Mouse (Mus musculus) heart, postnatal 0 days (tissue): ENCODE measurements at regions not wholly inside any gene's neighbourhood (a gene's known extent, or its start where the extent isn't known, plus 50 kb on each side); places are given as distances from the start of the nearest gene placed in this dataset.

Experiments used
- ATAC-seq: fragments of 200-750 bp; cut with Nextera tagmentation; 2 replicates; pipeline ENCODE4 v1.8.0; 2017; ENCODE audit warnings: low read depth, moderate number of reproducible peaks, moderate library complexity; ENCODE audit not compliant: insufficient read depth
- DNase-seq: peaks from one replicate; pipeline ENCODE4 v3.0.0-alpha.2; 2016; ENCODE audit warnings: low spot score
- H3K27ac ChIP-seq: fragments of 300-500 bp; sonication (generic); 2 replicates; pipeline ENCODE4 v1.5.1; 2014; ENCODE audit warnings: low read depth, mild to moderate bottlenecking
- H3K27me3 ChIP-seq: fragments of 300-500 bp; sonication (generic); 2 replicates; pipeline ENCODE4 v1.6.1; 2014; ENCODE audit warnings: low read length, mixed read lengths; ENCODE audit not compliant: control insufficient read depth, insufficient read depth
- H3K36me3 ChIP-seq: fragments of 300-500 bp; sonication (generic); replicated peaks from 2 replicates; pipeline ENCODE4 v1.6.1; 2014; ENCODE audit warnings: low read length, mixed read lengths; ENCODE audit not compliant: control insufficient read depth, insufficient read depth
- H3K4me1 ChIP-seq: fragments of 300-500 bp; sonication (generic); 2 replicates; pipeline ENCODE4 v1.6.1; 2014; ENCODE audit warnings: antibody characterized with exemption; ENCODE audit not compliant: control insufficient read depth, insufficient read depth
- H3K4me2 ChIP-seq: fragments of 300-500 bp; sonication (generic); 2 replicates; pipeline ENCODE4 v1.6.1; 2014; ENCODE audit warnings: low read depth, mild to moderate bottlenecking, low read length, moderate library complexity
- H3K4me3 ChIP-seq: fragments of 300-500 bp; sonication (generic); 2 replicates; pipeline ENCODE4 v1.5.1; 2014; ENCODE audit warnings: low read depth, low read length
- H3K9ac ChIP-seq: fragments of 300-500 bp; sonication (generic); replicated peaks from 2 replicates; pipeline ENCODE4 v1.6.1; 2014; ENCODE audit warnings: low read depth, low read length, mixed read lengths
- H3K9me3 ChIP-seq: fragments of 300-500 bp; sonication (generic); replicated peaks from 2 replicates; pipeline ENCODE4 v1.6.1; 2016; ENCODE audit warnings: low read length; ENCODE audit not compliant: control insufficient read depth
- CTCF ChIP-seq: IDR thresholded peaks from 2 replicates; pipeline ENCODE4 v1.5.1; 2016; ENCODE audit warnings: antibody characterized with exemption, control low read depth, low read depth
- EP300 ChIP-seq: IDR thresholded peaks from 2 replicates; pipeline ENCODE4 v1.6.1; 2016; ENCODE audit warnings: antibody characterized with exemption, low read depth
- WGBS: fragments of 180-500 bp; shearing (Covaris S2); extraction: QIAGEN DNeasy Blood & Tissue Kit; methylation state at CpG from one replicate; pipeline ENCODE4 v1.1.7; 2014; 5-methylcytosine and 5-hydroxymethylcytosine counted together

GRCm38 (mm10) chr3:37936251-37936931 is 212.1 kb upstream of the Gm5148 start:
- Histone ChIP-seq H3K9me3 (no peaks in the 10 kb centered on the region), H3K4me1 (peaks cover 42% of the 10 kb centered on the region), H3K27ac (peak overlapping the region; percentile 70), H3K4me2 (no peak overlapping the region), H3K4me3 (no peak overlapping the region), H3K27me3 (no peaks in the 10 kb centered on the region), H3K9ac (no peak overlapping the region), H3K36me3 (no peaks in the 10 kb centered on the region)
- WGBS, result 81% methylated on average over 12 of the region's 12 CpGs
- ATAC-seq, result no peak
- TF ChIP-seq EP300, result no peak
- no peak for TF ChIP-seq CTCF
- DNase-seq, result no peak

GRCm38 (mm10) chr3:37934905-37935708 is 210.8 kb upstream of the Gm5148 start:
- WGBS, result 32% methylated on average over 10 of the region's 10 CpGs
- H3K4me1 ChIP-seq, result peaks cover 42% of the 10 kb centered on the region
- H3K27me3 ChIP-seq, result no peaks in the 10 kb centered on the region
- H3K27ac ChIP-seq, result peak overlapping the region; percentile 70
- no peaks in the 10 kb centered on the region for H3K9me3 ChIP-seq
- no peaks in the 10 kb centered on the region for H3K36me3 ChIP-seq
- H3K4me2 ChIP-seq, result 0 out of 2 replicates have a peak overlapping the region, but pooled peaks have one; percentile 21
- DNase-seq (peak; percentile 79), ATAC-seq (peak; percentile 61; the same call in 1 of the 2 replicates)
- TF ChIP-seq EP300 (no peak), CTCF (no peak)
- no peak overlapping the region for H3K4me3 ChIP-seq
- H3K9ac ChIP-seq, result no peak overlapping the region

GRCm38 (mm10) chr3:37934236-37934635 is 209.9 kb upstream of the Gm5148 start:
- ATAC-seq, result no peak
- Histone ChIP-seq H3K4me3 (no peak overlapping the region), H3K9ac (no peak overlapping the region), H3K9me3 (no peaks in the 10 kb centered on the region), H3K4me1 (peaks cover 41% of the 10 kb centered on the region), H3K4me2 (no peak overlapping the region), H3K27ac (0 out of 2 replicates have a peak overlapping the region, but pooled peaks have one; percentile 15), H3K27me3 (no peaks in the 10 kb centered on the region), H3K36me3 (no peaks in the 10 kb centered on the region)
- TF ChIP-seq CTCF (no peak), EP300 (no peak)
- no peak for DNase-seq
- WGBS, result 86% methylated on average over 2 of the region's 2 CpGs

- ATAC-seq, result no peak
- Histone ChIP-seq H3K9me3 (0 out of 2 replicates have a peak, but pooled peaks cover 3% of the 10 kb centered on the region), H3K4me1 (no peaks in the 10 kb centered on the region), H3K27me3 (no peaks in the 10 kb centered on the region), H3K9ac (no peak overlapping the region), H3K4me3 (no peak overlapping the region), H3K36me3 (no peaks in the 10 kb centered on the region), H3K4me2 (no peak overlapping the region), H3K27ac (no peak overlapping the region)
- WGBS, result 78% methylated on average over 6 of the region's 6 CpGs
- TF ChIP-seq CTCF (no peak), EP300 (no peak)
- no peak for DNase-seq
Measured at GRCm38 (mm10) chr3:37928731-37929130, 204.4 kb upstream of the Gm5148 start.

GRCm38 (mm10) chr3:37919450-37920156 is 195.3 kb upstream of the Gm5148 start:
- DNase-seq (no peak), ATAC-seq (no peak)
- Histone ChIP-seq H3K27me3 (no peaks in the 10 kb centered on the region), H3K9me3 (no peaks in the 10 kb centered on the region), H3K4me3 (no peak overlapping the region), H3K9ac (no peak overlapping the region), H3K4me1 (0 out of 2 replicates have a peak, but pooled peaks cover 3% of the 10 kb centered on the region), H3K4me2 (no peak overlapping the region), H3K36me3 (no peaks in the 10 kb centered on the region), H3K27ac (no peak overlapping the region)
- 0 out of 2 replicates have a peak, but pooled peaks have one; percentile 25 for TF ChIP-seq CTCF
- no peak for TF ChIP-seq EP300
- WGBS, result 67% methylated on average over 4 of the region's 4 CpGs
